ENCODE assay signal across 15 mouse cellular contexts in genomic region chr2:158772808-158773207, GRCm38 (mm10).
"Had no signal": no experiment of that assay in that cellular context is flagged by ENCODE, and none has a peak within 500 bp of the region (broad histone marks: within the 10 kb centered on the region; RNA-seq: fewer than 3 reads in every experiment).

No protein-coding gene starts in this region.

- H3K4me3 ChIP-seq: layer of hippocampus, adult 2 months; limb, embryonic 13.5 days; myocyte; neural tube, embryonic 15.5 days had no signal

- H3K27me3 ChIP-seq: limb, embryonic 13.5 days had no signal

- H3K4me2 ChIP-seq: limb, embryonic 13.5 days; neural tube, embryonic 15.5 days had no signal

- H3K36me3 ChIP-seq: neural tube, embryonic 15.5 days had no signal

- H3K9me3 ChIP-seq: limb, embryonic 13.5 days; neural tube, embryonic 15.5 days had no signal

- DNase-seq: kidney, adult 11 months; kidney, postnatal 10 days; kidney, postnatal 4 days; left cerebral cortex, postnatal 4 days; lung, adult 2 months; lung, postnatal 10 days; lung, postnatal 4 days; midbrain, embryonic 14.5 days; right cerebral cortex, adult 18-20 months; right cerebral cortex, postnatal 25 days; thymus, postnatal 36 days had no signal

- H3K27ac ChIP-seq: layer of hippocampus, adult 2 months; limb, embryonic 13.5 days; neural tube, embryonic 15.5 days had no signal

- H3K9ac ChIP-seq: limb, embryonic 13.5 days; neural tube, embryonic 15.5 days had no signal
